In the genomic region with DNA sequence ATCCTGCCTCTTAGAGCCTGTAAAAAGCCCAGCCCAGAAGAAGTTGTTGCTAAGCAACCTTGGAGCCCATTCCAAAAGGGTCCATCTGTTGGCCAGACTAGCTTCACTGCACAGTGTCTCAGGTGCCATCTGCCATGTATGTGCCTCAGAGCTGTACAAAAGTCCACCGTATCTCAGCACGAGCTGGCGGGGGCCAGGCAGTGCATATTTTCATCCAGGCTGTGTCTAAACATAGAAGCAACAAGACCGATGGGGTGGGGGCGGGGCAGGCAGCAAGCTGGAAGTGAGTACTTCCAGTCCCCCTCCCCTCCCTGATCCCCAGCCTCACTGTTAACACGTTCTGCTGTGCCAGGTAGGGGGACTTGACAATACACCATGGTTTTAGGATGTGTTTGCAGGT, we compare ENCODE assay signal across 9 mouse cellular contexts.
DNase-seq lines count a peak whose midpoint lies in the region; ATAC-seq and TF ChIP-seq lines count a peak whose summit lies in the region.
"Had no signal": no experiment of that assay in that cellular context is flagged by ENCODE, and none has a peak within 500 bp of the region (broad histone marks: within the 10 kb centered on the region; RNA-seq: fewer than 3 reads in every experiment).

No protein-coding gene starts in this region.

- H3K4me2 ChIP-seq in liver, postnatal 0 days (ENCODE audit: low read depth, low read length): no peak overlapping the region
- 0 out of 2 replicates have a peak overlapping the region, but pooled peaks have one; percentile 5 for H3K4me2 ChIP-seq in forebrain, embryonic 13.5 days
- H3K4me2 ChIP-seq in heart, embryonic 16.5 days (ENCODE audit: low read depth, low read length): peak overlapping the region; percentile 12
- H3K4me2 ChIP-seq in midbrain, embryonic 11.5 days: no peak overlapping the region
- no peak overlapping the region for H3K4me2 ChIP-seq in stomach, postnatal 0 days (replicated peaks; ENCODE audit: low read depth)
- H3K4me2 ChIP-seq: embryonic facial prominence, embryonic 15.5 days had no signal

- H3K27ac ChIP-seq in liver, postnatal 0 days (ENCODE audit: low read depth): no peak overlapping the region
- 0 out of 2 replicates have a peak overlapping the region, but pooled peaks have one; percentile 10 for H3K27ac ChIP-seq in forebrain, embryonic 13.5 days
- peak overlapping the region; percentile 93 for H3K27ac ChIP-seq in heart, embryonic 16.5 days (ENCODE audit: low read length)
- H3K27ac ChIP-seq in midbrain, embryonic 11.5 days (ENCODE audit: low read depth, low read length): no peak overlapping the region
- H3K27ac ChIP-seq in stomach, postnatal 0 days (replicated peaks): peak overlapping the region; percentile 89

- no peak for ATAC-seq in liver, postnatal 0 days
- peak; percentile 97 for ATAC-seq in forebrain, embryonic 13.5 days
- ATAC-seq in heart, embryonic 16.5 days (replicated peaks; ENCODE audit: extremely low read depth, insufficient read depth, low FRiP score): peak; percentile 95
- peak; percentile 61; the same call in 1 of the 2 replicates for ATAC-seq in midbrain, embryonic 11.5 days (ENCODE audit: low FRiP score)
- ATAC-seq in stomach, postnatal 0 days (ENCODE audit: low FRiP score, low TSS enrichment): peak; percentile 49; the same call in 1 of the 2 replicates

- DNase-seq in liver: peak; percentile 18
- no peak for DNase-seq in liver, postnatal 0 days
- peak; percentile 83 for DNase-seq in layer of hippocampus, adult 11-12 months (ENCODE audit: low spot score)
- no peak for DNase-seq in midbrain, embryonic 11.5 days (ENCODE audit: low spot score, missing footprints)
- no peak for DNase-seq in stomach, postnatal 0 days (ENCODE audit: low spot score)
- no peak for DNase-seq in natural killer cell, adult 2 months (ENCODE audit: low spot score in 2 of 2)

- no peak for TF ChIP-seq CTCF in liver, postnatal 0 days (IDR thresholded peaks at IDR 0.05; ENCODE audit: low read depth)
- 0 out of 2 replicates have a peak, but pooled peaks have one; percentile 6 for TF ChIP-seq CTCF in stomach, postnatal 0 days (IDR thresholded peaks at IDR 0.05; ENCODE audit: low read depth)

- no peaks in the 10 kb centered on the region for H3K9me3 ChIP-seq in liver, postnatal 0 days (ENCODE audit: low read length)
- H3K9me3 ChIP-seq in forebrain, embryonic 13.5 days (replicated peaks): no peaks in the 10 kb centered on the region
- no peaks in the 10 kb centered on the region for H3K9me3 ChIP-seq in heart, embryonic 16.5 days (replicated peaks; ENCODE audit: control insufficient read depth, low read length)
- no peaks in the 10 kb centered on the region for H3K9me3 ChIP-seq in midbrain, embryonic 11.5 days (ENCODE audit: control insufficient read depth, low read length)
- no peaks in the 10 kb centered on the region for H3K9me3 ChIP-seq in stomach, postnatal 0 days (ENCODE audit: control insufficient read depth, low read length)
- H3K9me3 ChIP-seq: embryonic facial prominence, embryonic 15.5 days had no signal

- WGBS in liver, postnatal 0 days (ENCODE audit: insufficient replicate concordance): 26% methylated on average over 6 of the region's 6 CpGs
- 39% methylated on average over 6 of the region's 6 CpGs for WGBS in forebrain, embryonic 13.5 days
- WGBS in heart, embryonic 16.5 days: 11% methylated on average over 6 of the region's 6 CpGs
- 52% methylated on average over 6 of the region's 6 CpGs for WGBS in midbrain, embryonic 11.5 days
- WGBS in stomach, postnatal 0 days: 12% methylated on average over 6 of the region's 6 CpGs

- H3K27me3 ChIP-seq in liver, postnatal 0 days (ENCODE audit: insufficient read depth, low read length): no peaks in the 10 kb centered on the region
- H3K27me3 ChIP-seq in forebrain, embryonic 13.5 days: no peaks in the 10 kb centered on the region
- no peaks in the 10 kb centered on the region for H3K27me3 ChIP-seq in heart, embryonic 16.5 days (ENCODE audit: control insufficient read depth, insufficient read depth, low read length)
- no peaks in the 10 kb centered on the region for H3K27me3 ChIP-seq in midbrain, embryonic 11.5 days (ENCODE audit: control insufficient read depth, insufficient read depth, low read length)
- H3K27me3 ChIP-seq in stomach, postnatal 0 days (ENCODE audit: control insufficient read depth, insufficient read depth, low read length): no peaks in the 10 kb centered on the region
- H3K27me3 ChIP-seq: embryonic facial prominence, embryonic 15.5 days had no signal

- H3K9ac ChIP-seq in liver, postnatal 0 days (replicated peaks): no peak overlapping the region
- H3K9ac ChIP-seq in forebrain, embryonic 13.5 days: no peak overlapping the region
- no peak overlapping the region for H3K9ac ChIP-seq in heart, embryonic 16.5 days (ENCODE audit: low read length)
- H3K9ac ChIP-seq in midbrain, embryonic 11.5 days (ENCODE audit: low read length): no peak overlapping the region
- H3K9ac ChIP-seq in stomach, postnatal 0 days (ENCODE audit: low read length): no peak overlapping the region
- H3K9ac ChIP-seq: embryonic facial prominence, embryonic 15.5 days had no signal

- no peaks in the 10 kb centered on the region for H3K36me3 ChIP-seq in liver, postnatal 0 days (replicated peaks; ENCODE audit: insufficient read depth, low read length)
- H3K36me3 ChIP-seq in forebrain, embryonic 13.5 days (ENCODE audit: poor library complexity, severe bottlenecking): no peaks in the 10 kb centered on the region
- H3K36me3 ChIP-seq in heart, embryonic 16.5 days (ENCODE audit: control insufficient read depth, insufficient read depth): no peaks in the 10 kb centered on the region
- H3K36me3 ChIP-seq in midbrain, embryonic 11.5 days (ENCODE audit: control insufficient read depth, insufficient read depth, low read length): no peaks in the 10 kb centered on the region
- H3K36me3 ChIP-seq in stomach, postnatal 0 days (ENCODE audit: control insufficient read depth, insufficient read depth, low read length): no peaks in the 10 kb centered on the region
- H3K36me3 ChIP-seq: embryonic facial prominence, embryonic 15.5 days had no signal

- H3K4me3 ChIP-seq in liver, postnatal 0 days (ENCODE audit: low read depth, low read length): no peak overlapping the region
- H3K4me3 ChIP-seq in forebrain, embryonic 13.5 days: no peak overlapping the region
- H3K4me3 ChIP-seq in heart, embryonic 16.5 days (ENCODE audit: low read length): no peak overlapping the region
- H3K4me3 ChIP-seq in midbrain, embryonic 11.5 days (ENCODE audit: low read depth, low read length): no peak overlapping the region
- H3K4me3 ChIP-seq in stomach, postnatal 0 days (ENCODE audit: low read depth, low read length): no peak overlapping the region
- H3K4me3 ChIP-seq: embryonic facial prominence, embryonic 15.5 days had no signal

- H3K4me1 ChIP-seq in liver, postnatal 0 days (ENCODE audit: insufficient read depth): no peaks in the 10 kb centered on the region
- H3K4me1 ChIP-seq in forebrain, embryonic 13.5 days: peaks cover 17% of the 10 kb centered on the region
- peaks cover 31% of the 10 kb centered on the region for H3K4me1 ChIP-seq in heart, embryonic 16.5 days (ENCODE audit: control insufficient read depth, insufficient read depth, low read length)
- H3K4me1 ChIP-seq in midbrain, embryonic 11.5 days (ENCODE audit: control insufficient read depth, insufficient read depth, low read length): no peaks in the 10 kb centered on the region
- H3K4me1 ChIP-seq in stomach, postnatal 0 days (replicated peaks; ENCODE audit: control insufficient read depth, insufficient read depth): peaks cover 6% of the 10 kb centered on the region

- TF ChIP-seq EP300 in liver, postnatal 0 days (IDR thresholded peaks at IDR 0.05; ENCODE audit: low read depth): no peak
- TF ChIP-seq EP300 in stomach, postnatal 0 days (optimal IDR thresholded peaks at IDR 0.05): no peak

Comparison
In these comparisons a context has a peak if more than half of its experiments do, and no peak if none do; other contexts are left out.
1. DNase-seq: peak in liver (single experiment) and layer of hippocampus, adult 11-12 months (single experiment); none in liver, postnatal 0 days (single experiment), midbrain, embryonic 11.5 days (single experiment), stomach, postnatal 0 days (single experiment) and natural killer cell, adult 2 months (0 of 2).
2. H3K27ac ChIP-seq: peak in forebrain, embryonic 13.5 days (single experiment), heart, embryonic 16.5 days (single experiment) and stomach, postnatal 0 days (single experiment); none in liver, postnatal 0 days (single experiment) and midbrain, embryonic 11.5 days (single experiment).
3. H3K4me2 ChIP-seq: peak in forebrain, embryonic 13.5 days (single experiment) and heart, embryonic 16.5 days (single experiment); none in liver, postnatal 0 days (single experiment), midbrain, embryonic 11.5 days (single experiment) and stomach, postnatal 0 days (single experiment).